Mouse (Mus musculus) skeletal muscle tissue, adult 2 months (tissue): ENCODE measurements at regions not wholly inside any gene's neighbourhood (a gene's known extent, or its start where the extent isn't known, plus 50 kb on each side); places are given as distances from the start of the nearest gene placed in this dataset.
"Not testable (repeated sequence)": the region's sequence is repeated elsewhere in the genome, so short reads cannot be mapped to it uniquely, and the experiment has no call there.

Source experiments
- DNase-seq: peaks from one replicate; pipeline ENCODE4 v3.0.0-alpha.2; 2012; ENCODE audit warnings: low read depth, low spot score

GRCm38 (mm10) chr7:111174393-111175124 is 91.7 kb upstream of the Eif4g2 start:
- DNase-seq: peak; percentile 71

GRCm38 (mm10) chr7:111172061-111172460 is 89.2 kb upstream of the Eif4g2 start:
- DNase-seq: no peak

GRCm38 (mm10) chr7:111168546-111169233 is 85.9 kb upstream of the Eif4g2 start:
- DNase-seq: not testable (repeated sequence)

GRCm38 (mm10) chr7:111164994-111165393 is 82.2 kb upstream of the Eif4g2 start:
- DNase-seq: no peak

GRCm38 (mm10) chr7:111164276-111164675 is 81.4 kb upstream of the Eif4g2 start:
- DNase-seq: no peak

- no peak for DNase-seq
Measured at GRCm38 (mm10) chr7:111163861-111164260, 81.0 kb upstream of the Eif4g2 start.

GRCm38 (mm10) chr7:111163321-111163720 is 80.5 kb upstream of the Eif4g2 start:
- no peak for DNase-seq

GRCm38 (mm10) chr7:111158791-111159286 is 76.0 kb upstream of the Eif4g2 start:
- peak; percentile 40 for DNase-seq

- DNase-seq: no peak
Measured at GRCm38 (mm10) chr7:111157754-111158325, 75.0 kb upstream of the Eif4g2 start.

GRCm38 (mm10) chr7:111157287-111157686 is 74.5 kb upstream of the Eif4g2 start:
- DNase-seq: peak; percentile 94

- DNase-seq: peak; percentile 91
Measured at GRCm38 (mm10) chr7:111156472-111157231, 73.8 kb upstream of the Eif4g2 start.

- DNase-seq: no peak
Measured at GRCm38 (mm10) chr7:111155995-111156394, 73.2 kb upstream of the Eif4g2 start.

- DNase-seq: no peak
Measured at GRCm38 (mm10) chr7:111154217-111154616, 71.4 kb upstream of the Eif4g2 start.

GRCm38 (mm10) chr7:111150540-111150939 is 67.7 kb upstream of the Eif4g2 start:
- DNase-seq: no peak

GRCm38 (mm10) chr7:111150115-111150514 is 67.3 kb upstream of the Eif4g2 start:
- no peak for DNase-seq

- DNase-seq: peak; percentile 51
Measured at GRCm38 (mm10) chr7:111147593-111147992, 64.8 kb upstream of the Eif4g2 start.

GRCm38 (mm10) chr7:111146670-111147069 is 63.8 kb upstream of the Eif4g2 start:
- DNase-seq: no peak

- DNase-seq: no peak
Measured at GRCm38 (mm10) chr7:111144216-111144615, 61.4 kb upstream of the Eif4g2 start.

GRCm38 (mm10) chr7:111141285-111141965 is 58.6 kb upstream of the Eif4g2 start:
- no peak for DNase-seq

- DNase-seq: no peak
Measured at GRCm38 (mm10) chr7:111138038-111138437, 55.2 kb upstream of the Eif4g2 start.

GRCm38 (mm10) chr7:111136066-111136639 is 53.3 kb upstream of the Eif4g2 start:
- no peak for DNase-seq
